Mouse (Mus musculus): ENCODE data around the gene Ell. TPM values are rescaled to one million over a fixed set of nuclear protein-coding genes. Genes with fewer than 3 reads are reported as not detected.
A peak's percentile ranks its signal among the peaks of the same experiment; 100 is the strongest.

Gene Ell
- polyA plus RNA-seq, 1 experiment from 2014 or later = 11.6 TPM

- peaks cover 14% of the 10 kb centered on the region for H3K4me1 ChIP-seq
- peak overlapping the region; percentile 24 for H3K4me2 ChIP-seq
- no peaks in the 10 kb centered on the region for H3K36me3 ChIP-seq
- H3K27me3 ChIP-seq (replicated peaks) = peaks cover 28% of the 10 kb centered on the region
- no peaks in the 10 kb centered on the region for H3K9me3 ChIP-seq
- no peak for ATAC-seq (ENCODE audit: extremely low read depth, insufficient number of reproducible peaks, low FRiP score, low TSS enrichment)
- H3K9ac ChIP-seq = no peak overlapping the region
- WGBS = 17% methylated on average over 5 of the region's 5 CpGs
- no peak overlapping the region for H3K4me3 ChIP-seq
- no peak overlapping the region for H3K27ac ChIP-seq (replicated peaks)
These were observed 85.8 kb downstream of the Ell start for GRCm38 (mm10) chr8:70625104-70625503.

GRCm38 (mm10) chr8:70627041-70627440, 87.8 kb downstream of the Ell start:
- no peak overlapping the region for H3K4me3 ChIP-seq
- H3K9me3 ChIP-seq = no peaks in the 10 kb centered on the region
- no peak for ATAC-seq (ENCODE audit: extremely low read depth, insufficient number of reproducible peaks, low FRiP score, low TSS enrichment)
- peaks cover 30% of the 10 kb centered on the region for H3K4me1 ChIP-seq
- H3K4me2 ChIP-seq = no peak overlapping the region
- H3K27ac ChIP-seq (replicated peaks) = no peak overlapping the region
- H3K36me3 ChIP-seq = no peaks in the 10 kb centered on the region
- WGBS = 82% methylated on average over 5 of the region's 5 CpGs
- H3K27me3 ChIP-seq (replicated peaks) = peaks cover 20% of the 10 kb centered on the region
- H3K9ac ChIP-seq = no peak overlapping the region

GRCm38 (mm10) chr8:70628986-70629490, 89.8 kb downstream of the Ell start:
- Histone ChIP-seq H3K27ac (replicated peaks) (peak overlapping the region; percentile 63), H3K4me1 (peaks cover 42% of the 10 kb centered on the region), H3K4me3 (peak overlapping the region; percentile 55), H3K4me2 (peak overlapping the region; percentile 73), H3K9me3 (no peaks in the 10 kb centered on the region), H3K9ac (peak overlapping the region; percentile 77), H3K27me3 (replicated peaks) (peaks cover 14% of the 10 kb centered on the region), H3K36me3 (no peaks in the 10 kb centered on the region)
- no peak for ATAC-seq (ENCODE audit: extremely low read depth, insufficient number of reproducible peaks, low FRiP score, low TSS enrichment)
- WGBS = 56% methylated on average over 7 of the region's 7 CpGs

GRCm38 (mm10) chr8:70629574-70630531, 90.6 kb downstream of the Ell start:
- Histone ChIP-seq H3K36me3 (no peaks in the 10 kb centered on the region), H3K9ac (peak overlapping the region; percentile 79), H3K27ac (replicated peaks) (peak overlapping the region; percentile 67), H3K4me3 (peak overlapping the region; percentile 55), H3K27me3 (replicated peaks) (peaks cover 14% of the 10 kb centered on the region), H3K4me1 (peaks cover 49% of the 10 kb centered on the region), H3K9me3 (no peaks in the 10 kb centered on the region), H3K4me2 (peak overlapping the region; percentile 73)
- ATAC-seq (ENCODE audit: extremely low read depth, insufficient number of reproducible peaks, low FRiP score, low TSS enrichment) = peak; percentile 77
- WGBS = 2% methylated on average over 60 of the region's 60 CpGs

- Histone ChIP-seq H3K4me1 (peaks cover 54% of the 10 kb centered on the region), H3K36me3 (no peaks in the 10 kb centered on the region), H3K4me2 (peak overlapping the region; percentile 73), H3K9me3 (no peaks in the 10 kb centered on the region), H3K27me3 (replicated peaks) (peaks cover 14% of the 10 kb centered on the region), H3K27ac (replicated peaks) (peak overlapping the region; percentile 67), H3K9ac (peak overlapping the region; percentile 79), H3K4me3 (peak overlapping the region; percentile 55)
- no peak for ATAC-seq (ENCODE audit: extremely low read depth, insufficient number of reproducible peaks, low FRiP score, low TSS enrichment)
- WGBS = 13% methylated on average over 22 of the region's 22 CpGs
These were observed 91.5 kb downstream of the Ell start for GRCm38 (mm10) chr8:70630532-70631381.

GRCm38 (mm10) chr8:70631436-70631835, 92.2 kb downstream of the Ell start:
- Histone ChIP-seq H3K9ac (peak overlapping the region; percentile 79), H3K4me3 (peak overlapping the region; percentile 55), H3K27me3 (replicated peaks) (peaks cover 14% of the 10 kb centered on the region)

GRCm38 (mm10) chr8:70632346-70632892, 93.2 kb downstream of the Ell start, which contains the start of gene Gdf15:
TSS of gene Gdf15 (minus strand) at chr8:70632456.
- no peak for ATAC-seq (ENCODE audit: extremely low read depth, insufficient number of reproducible peaks, low FRiP score, low TSS enrichment)
- peak within 1 kb of the TSS; percentile 79 for H3K9ac ChIP-seq
- 82% methylated on average over 6 of the region's 6 CpGs for WGBS
- peaks cover 14% of the 10 kb centered on the region for H3K27me3 ChIP-seq (replicated peaks)
- H3K27ac ChIP-seq (replicated peaks) = peak within 1 kb of the TSS; percentile 67; the same call in 1 of the 2 replicates
- peak within 1 kb of the TSS; percentile 55 for H3K4me3 ChIP-seq
- no peaks in the 10 kb centered on the region for H3K9me3 ChIP-seq
- H3K4me2 ChIP-seq = peak within 1 kb of the TSS; percentile 73
- H3K4me1 ChIP-seq = peaks cover 60% of the 10 kb centered on the region
- H3K36me3 ChIP-seq = no peaks in the 10 kb centered on the region

More at GRCm38 (mm10) chr8:70631436-70631835, 92.2 kb downstream of the Ell start:
- ATAC-seq (ENCODE audit: extremely low read depth, insufficient number of reproducible peaks, low FRiP score, low TSS enrichment) = no peak
- WGBS = 20% methylated on average over 17 of the region's 24 CpGs
- Histone ChIP-seq H3K4me2 (peak overlapping the region; percentile 73), H3K36me3 (no peaks in the 10 kb centered on the region), H3K4me1 (peaks cover 54% of the 10 kb centered on the region), H3K27ac (replicated peaks) (peak overlapping the region; percentile 67; the same call in 1 of the 2 replicates), H3K9me3 (no peaks in the 10 kb centered on the region)

GRCm38 (mm10) chr8:70634066-70634465, 94.8 kb downstream of the Ell start:
- 25% methylated on average over 6 of the region's 6 CpGs for WGBS
- no peak for ATAC-seq (ENCODE audit: extremely low read depth, insufficient number of reproducible peaks, low FRiP score, low TSS enrichment)
- H3K9ac ChIP-seq = 0 out of 2 replicates have a peak overlapping the region, but pooled peaks have one; percentile 45
- peak overlapping the region; percentile 67 for H3K27ac ChIP-seq (replicated peaks)
- no peaks in the 10 kb centered on the region for H3K9me3 ChIP-seq
- peaks cover 69% of the 10 kb centered on the region for H3K4me1 ChIP-seq
- peaks cover 14% of the 10 kb centered on the region for H3K27me3 ChIP-seq (replicated peaks)
- no peaks in the 10 kb centered on the region for H3K36me3 ChIP-seq
- no peak overlapping the region for H3K4me3 ChIP-seq
- H3K4me2 ChIP-seq = 0 out of 2 replicates have a peak overlapping the region, but pooled peaks have one; percentile 3

- H3K9me3 ChIP-seq = no peaks in the 10 kb centered on the region
- H3K4me3 ChIP-seq = no peak overlapping the region
- 73% methylated on average over 6 of the region's 6 CpGs for WGBS
- no peaks in the 10 kb centered on the region for H3K36me3 ChIP-seq
- peaks cover 62% of the 10 kb centered on the region for H3K4me1 ChIP-seq
- no peak for ATAC-seq (ENCODE audit: extremely low read depth, insufficient number of reproducible peaks, low FRiP score, low TSS enrichment)
- H3K4me2 ChIP-seq = no peak overlapping the region
- peak overlapping the region; percentile 59; the same call in 1 of the 2 replicates for H3K9ac ChIP-seq
- no peak overlapping the region for H3K27ac ChIP-seq (replicated peaks)
- peaks cover 14% of the 10 kb centered on the region for H3K27me3 ChIP-seq (replicated peaks)
These were observed 96.3 kb downstream of the Ell start for GRCm38 (mm10) chr8:70635527-70635926.

GRCm38 (mm10) chr8:70636838-70637237, 97.6 kb downstream of the Ell start:
- Histone ChIP-seq H3K4me1 (peaks cover 49% of the 10 kb centered on the region), H3K4me2 (no peak overlapping the region), H3K9ac (0 out of 2 replicates have a peak overlapping the region, but pooled peaks have one; percentile 19), H3K9me3 (no peaks in the 10 kb centered on the region), H3K27me3 (replicated peaks) (0 out of 2 replicates have a peak, but pooled peaks cover 5% of the 10 kb centered on the region), H3K27ac (replicated peaks) (no peak overlapping the region), H3K36me3 (no peaks in the 10 kb centered on the region), H3K4me3 (no peak overlapping the region)
- ATAC-seq (ENCODE audit: extremely low read depth, insufficient number of reproducible peaks, low FRiP score, low TSS enrichment) = no peak
- 66% methylated on average over 8 of the region's 8 CpGs for WGBS
